Mouse (Mus musculus) urinary bladder, adult 2 months (tissue): Measurements from ENCODE around the gene Lat. TPM values are rescaled to one million over a fixed set of nuclear protein-coding genes. Genes with fewer than 3 reads are reported as not detected.
A peak's percentile ranks its signal among the peaks of the same experiment; 100 is the strongest.
"Not testable (repeated sequence)": the region's sequence is repeated elsewhere in the genome, so short reads cannot be mapped to it uniquely, and the experiment has no call there.

ENCODE experiments used
- DNase-seq: peaks from one replicate; pipeline ENCODE4 v3.0.0; 2022; ENCODE audit warnings: low spot score
- polyA plus RNA-seq: library from polyadenylated mRNA; depleted of rRNA; stranded (reverse); fragments of >200 nt; gene quantifications from 2 replicates; pipeline ENCODE4 v1.2.3, GENCODE M21; 2012; rRNA removed

Lat gene
- 2.0 and 2.3 TPM in 2 replicates for polyA plus RNA-seq

DNA sequence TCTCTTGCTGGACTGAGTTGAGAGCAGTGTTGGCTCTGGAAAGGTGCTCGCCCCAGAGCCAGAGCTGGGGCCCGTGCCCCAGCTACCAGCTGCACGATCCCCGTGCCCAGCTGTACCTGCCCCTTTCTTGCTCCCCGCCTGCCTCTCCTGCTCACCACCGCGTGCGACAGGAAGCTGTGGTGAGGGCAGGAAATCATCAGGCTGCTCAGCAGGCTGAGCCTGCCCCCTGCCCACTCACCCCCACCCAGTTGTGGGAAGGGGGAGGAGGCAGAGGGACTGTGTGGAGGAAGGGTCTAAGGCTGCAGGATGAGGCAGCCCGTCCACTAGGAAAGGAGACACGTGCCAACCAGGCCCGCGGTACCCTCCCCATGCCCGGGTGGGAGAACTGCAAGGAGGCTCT, at the start of gene Lat:
Gene Lat, minus strand, starts transcription at position 178 of the 400 bp plus-strand sequence.
- DNase-seq = no peak

DNA sequence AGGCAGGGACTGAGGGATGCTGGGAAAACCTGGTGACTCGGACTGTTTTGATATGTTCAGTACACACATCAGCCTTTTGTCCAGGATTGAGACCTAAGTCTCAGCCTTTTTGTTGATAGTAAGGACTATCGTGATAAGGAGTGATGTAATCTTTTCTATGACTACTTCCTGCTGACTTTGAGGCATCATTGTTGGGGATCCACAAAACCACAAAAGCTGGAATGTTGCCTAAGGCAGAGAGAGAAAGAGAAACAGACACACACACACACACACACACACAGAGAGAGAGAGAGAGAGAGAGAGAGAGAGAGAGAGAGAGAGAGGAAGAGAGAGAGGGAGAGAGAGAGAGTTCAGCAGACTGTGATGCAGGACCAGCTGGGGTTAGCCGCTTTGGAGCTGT, 49.1 kb upstream of the Lat start:
- DNase-seq = no peak

DNA sequence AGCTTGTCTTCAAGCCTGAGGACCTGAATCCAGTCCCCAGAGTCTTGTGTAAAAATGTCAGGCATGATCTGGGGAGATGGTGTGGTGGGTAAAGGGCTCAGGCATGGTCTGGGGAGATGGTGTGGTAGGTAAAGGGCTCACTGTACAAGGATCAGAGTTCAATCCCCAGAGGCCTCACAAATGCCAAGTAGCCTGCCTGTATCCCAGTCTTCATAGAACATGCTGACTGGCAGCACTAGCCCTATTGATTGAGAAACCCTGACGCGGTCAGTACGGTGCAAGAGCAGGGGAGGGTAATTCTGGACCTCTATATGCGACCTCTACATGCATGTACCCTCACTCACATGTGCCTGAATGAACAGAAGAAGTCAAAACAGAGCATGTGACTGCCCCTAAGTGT, 48.2 kb upstream of the Lat start:
- DNase-seq = no peak

DNA sequence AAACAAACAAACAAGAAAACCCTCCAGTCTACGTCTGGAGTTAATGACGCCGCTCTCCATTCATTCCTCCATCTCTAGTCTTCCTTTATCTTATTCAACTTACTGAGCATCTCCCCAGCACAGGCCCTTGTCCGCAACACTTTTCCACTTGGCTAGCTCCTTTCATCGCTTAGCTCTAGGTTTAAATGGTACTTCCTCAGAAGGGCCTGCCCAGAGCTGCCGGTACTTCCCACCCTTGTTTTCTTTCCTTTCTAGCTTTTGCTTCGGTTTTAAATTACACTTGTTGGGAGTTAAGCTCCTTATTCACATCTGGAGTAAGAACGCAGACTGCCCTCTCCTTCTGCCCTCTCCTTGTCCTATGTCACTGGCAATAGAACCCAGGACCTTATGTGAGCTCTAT, 47.7 kb upstream of the Lat start:
- DNase-seq = no peak

DNA sequence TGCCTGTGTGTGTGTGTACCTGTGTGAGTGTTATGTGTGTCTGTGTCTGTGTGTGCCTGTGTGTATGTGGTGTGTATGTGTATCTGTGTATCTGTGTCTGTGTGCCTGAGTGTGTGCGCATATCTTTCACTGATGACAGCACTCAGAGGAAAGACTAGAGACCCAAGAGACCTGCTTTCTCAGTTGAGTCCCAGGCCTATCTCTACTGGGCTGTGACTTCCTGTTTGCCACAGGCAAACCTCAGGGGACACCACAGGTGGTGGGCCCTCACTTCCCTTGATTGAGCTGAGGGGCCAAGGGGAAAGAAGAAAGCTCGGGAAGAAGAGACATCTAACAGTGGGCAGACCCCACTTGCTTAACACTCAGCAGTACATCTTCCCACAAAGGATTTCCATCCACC, 47.2 kb upstream of the Lat start:
- no peak for DNase-seq

DNA sequence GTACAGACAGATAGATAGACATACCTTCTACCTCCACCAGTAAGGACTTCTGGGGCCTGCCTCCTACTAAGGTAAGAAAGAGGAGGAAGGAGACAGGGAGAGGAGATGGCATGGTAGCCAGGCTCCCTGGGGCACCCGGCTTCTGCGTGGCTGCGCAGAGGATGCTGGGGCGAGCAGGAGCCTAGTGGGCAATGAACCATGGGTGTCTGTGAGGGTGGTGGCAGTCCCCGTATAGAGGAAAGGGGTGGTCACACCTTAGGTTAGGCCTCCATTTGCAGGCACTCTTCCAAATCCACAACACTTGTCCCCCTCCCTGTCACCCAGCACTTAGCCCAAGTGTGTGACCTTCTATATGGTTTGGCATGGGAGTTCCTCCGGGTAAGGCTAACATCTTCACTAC, 45.4 kb upstream of the Lat start, which contains the start of gene Cd19:
Gene Cd19, minus strand, starts transcription at position 165 of the 400 bp plus-strand sequence.
- DNase-seq = no peak

DNA sequence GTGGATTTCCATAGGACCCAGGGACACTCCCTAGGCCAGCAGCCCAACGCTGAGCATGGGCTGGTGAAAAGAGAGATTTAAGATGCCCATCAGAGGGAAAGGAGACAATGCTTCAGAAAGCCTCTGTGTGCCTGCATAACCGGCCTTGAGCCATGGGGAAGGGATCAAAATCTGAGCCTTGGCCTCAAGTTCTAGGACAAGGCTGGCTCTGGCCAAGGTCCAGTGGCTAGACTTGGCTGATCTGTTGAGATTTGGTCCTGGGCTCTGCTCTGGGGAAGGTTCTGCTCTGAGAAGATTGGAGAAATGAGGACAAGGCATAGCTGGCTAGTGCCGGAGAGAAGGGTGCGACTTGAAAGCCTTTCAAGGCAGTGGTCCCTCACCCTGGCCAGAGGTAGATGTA, 41.7 kb upstream of the Lat start:
- no peak for DNase-seq

DNA sequence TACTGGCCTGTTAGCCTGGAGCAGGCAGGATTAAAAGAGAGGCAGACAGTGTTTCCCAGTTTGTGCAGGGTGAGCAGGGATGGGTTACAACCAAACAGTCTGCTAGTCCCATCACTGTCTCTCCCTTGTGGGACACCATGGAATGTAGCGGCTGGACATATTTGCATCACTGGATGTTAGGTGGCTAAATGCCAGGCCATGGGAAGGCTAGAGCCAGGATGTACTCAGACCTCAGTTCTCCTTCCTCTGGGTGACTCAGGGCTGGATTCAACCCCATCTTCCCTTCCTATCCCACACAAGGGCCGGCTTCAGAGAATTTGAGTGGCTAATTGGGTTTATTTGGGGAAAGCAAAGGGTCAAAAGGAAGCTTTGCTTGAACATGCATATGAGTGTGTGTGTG, 39.3 kb upstream of the Lat start:
- DNase-seq = no peak

DNA sequence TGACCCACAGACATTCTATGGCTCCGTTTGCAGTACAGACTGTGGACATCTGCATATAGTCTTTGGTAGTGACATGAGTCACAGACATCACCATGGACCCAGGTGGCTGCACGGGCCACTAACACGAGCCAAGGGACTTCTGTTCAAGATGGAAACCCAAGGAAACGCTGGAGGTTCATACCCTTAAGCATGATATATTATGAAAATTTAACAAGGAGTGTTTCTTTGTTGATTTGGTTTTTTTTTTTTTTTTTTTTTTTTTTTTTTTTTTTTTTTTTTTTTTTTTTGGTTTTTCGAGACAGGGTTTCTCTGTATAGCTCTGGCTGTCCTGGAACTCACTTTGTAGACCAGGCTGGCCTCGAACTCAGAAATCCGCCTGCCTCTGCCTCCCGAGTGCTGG, 33.1 kb upstream of the Lat start:
- DNase-seq = not testable (repeated sequence)

DNA sequence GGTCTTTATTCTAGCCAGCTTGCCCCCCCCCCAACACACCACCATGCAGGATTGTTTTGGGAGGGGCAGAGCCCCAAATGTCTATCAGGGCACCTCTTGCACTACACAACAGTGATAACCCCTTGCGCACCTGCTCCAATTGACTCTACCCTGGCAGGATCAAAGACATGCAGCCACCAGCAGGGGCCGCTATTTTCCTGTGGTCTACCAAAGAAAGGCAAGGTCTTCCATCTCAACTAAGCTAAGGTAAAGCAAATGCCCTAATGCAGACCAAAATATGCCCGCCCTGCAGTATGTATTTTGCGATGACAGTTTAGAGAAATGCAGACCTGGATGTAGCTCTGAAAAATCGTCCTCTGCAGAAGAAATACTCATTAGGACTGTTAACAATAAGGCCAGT, 30.2 kb upstream of the Lat start:
- DNase-seq = peak; percentile 56

DNA sequence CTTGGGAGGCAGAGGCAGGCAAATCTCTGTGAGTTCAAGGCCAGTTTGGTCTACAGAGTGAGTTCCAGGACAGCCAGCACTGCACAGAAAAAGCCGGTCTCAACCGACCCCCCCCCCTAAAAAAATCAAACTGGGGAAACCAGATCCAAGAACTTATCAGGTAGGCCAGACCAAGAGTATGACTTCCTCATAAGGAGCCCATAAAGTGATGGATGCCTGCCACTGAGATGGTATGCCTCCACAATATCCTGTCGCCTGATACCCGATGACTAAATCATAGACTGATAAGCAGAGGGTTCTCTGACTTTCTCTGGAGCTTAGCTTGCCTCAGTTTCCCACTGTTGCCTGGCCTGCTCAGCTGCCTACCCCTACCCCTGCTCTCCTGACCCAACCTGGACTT, 28.5 kb upstream of the Lat start:
- DNase-seq = no peak

DNA sequence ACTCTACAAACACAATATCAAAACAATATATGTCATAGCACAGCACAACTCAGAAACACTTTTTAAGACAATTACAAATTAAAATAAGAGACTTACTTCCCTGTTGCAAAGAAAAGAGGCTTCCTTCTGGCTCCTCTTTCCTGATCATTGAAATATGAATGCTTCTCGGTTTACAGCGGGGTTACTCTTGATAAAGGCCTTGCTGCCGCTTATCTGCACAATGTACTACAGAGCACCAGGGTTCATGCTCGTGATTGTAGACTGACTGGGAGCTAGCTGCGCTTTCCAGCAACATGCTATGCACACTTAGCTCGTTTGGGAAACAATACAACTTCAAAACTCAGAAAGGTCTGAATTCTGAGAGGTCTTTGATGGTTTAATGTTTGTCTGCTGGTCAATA, 27.9 kb upstream of the Lat start:
- DNase-seq = no peak

DNA sequence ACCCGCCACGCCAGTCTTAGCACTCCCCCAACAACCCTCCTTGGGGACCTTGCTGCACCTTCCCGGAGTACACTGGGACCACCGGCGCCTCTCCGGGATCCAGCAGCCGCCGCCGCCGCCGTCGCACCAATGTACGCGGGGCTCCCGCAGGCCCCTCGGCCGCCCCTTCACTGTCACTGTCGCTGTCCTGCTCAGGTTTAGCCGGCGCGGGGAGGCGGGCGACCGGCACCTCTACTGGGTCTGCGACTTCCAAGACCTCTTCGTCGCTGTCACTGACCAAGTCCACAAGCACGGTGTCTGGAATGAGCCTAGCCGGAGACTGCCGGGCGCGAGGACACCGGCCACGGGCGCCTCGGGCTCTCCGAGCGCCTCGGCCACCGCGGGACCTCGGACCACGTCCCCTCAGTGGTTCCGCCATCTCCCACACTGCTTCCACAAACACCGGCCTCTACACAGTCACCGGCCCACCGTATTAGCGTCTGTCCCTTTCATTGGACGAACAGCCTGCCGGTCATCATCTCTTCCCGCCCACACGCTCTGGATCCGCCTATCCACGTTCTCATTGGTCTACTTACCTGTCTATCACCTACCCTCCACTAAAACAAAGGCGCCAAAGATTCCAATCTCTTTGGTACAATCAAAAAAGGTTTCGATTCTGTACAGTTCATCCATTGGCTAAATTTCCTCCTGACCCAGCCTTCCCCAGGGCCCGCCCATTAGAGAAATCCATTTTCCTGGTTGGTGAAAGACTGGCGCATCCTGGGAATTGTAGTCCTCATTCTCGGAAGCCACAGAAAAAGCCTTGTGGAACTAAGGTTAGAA, 27.1 kb upstream of the Lat start, which contains the start of gene Nfatc2ip:
Gene Nfatc2ip, minus strand, starts transcription at position 440 of the 822 bp plus-strand sequence.
- peak; percentile 75 for DNase-seq

DNA sequence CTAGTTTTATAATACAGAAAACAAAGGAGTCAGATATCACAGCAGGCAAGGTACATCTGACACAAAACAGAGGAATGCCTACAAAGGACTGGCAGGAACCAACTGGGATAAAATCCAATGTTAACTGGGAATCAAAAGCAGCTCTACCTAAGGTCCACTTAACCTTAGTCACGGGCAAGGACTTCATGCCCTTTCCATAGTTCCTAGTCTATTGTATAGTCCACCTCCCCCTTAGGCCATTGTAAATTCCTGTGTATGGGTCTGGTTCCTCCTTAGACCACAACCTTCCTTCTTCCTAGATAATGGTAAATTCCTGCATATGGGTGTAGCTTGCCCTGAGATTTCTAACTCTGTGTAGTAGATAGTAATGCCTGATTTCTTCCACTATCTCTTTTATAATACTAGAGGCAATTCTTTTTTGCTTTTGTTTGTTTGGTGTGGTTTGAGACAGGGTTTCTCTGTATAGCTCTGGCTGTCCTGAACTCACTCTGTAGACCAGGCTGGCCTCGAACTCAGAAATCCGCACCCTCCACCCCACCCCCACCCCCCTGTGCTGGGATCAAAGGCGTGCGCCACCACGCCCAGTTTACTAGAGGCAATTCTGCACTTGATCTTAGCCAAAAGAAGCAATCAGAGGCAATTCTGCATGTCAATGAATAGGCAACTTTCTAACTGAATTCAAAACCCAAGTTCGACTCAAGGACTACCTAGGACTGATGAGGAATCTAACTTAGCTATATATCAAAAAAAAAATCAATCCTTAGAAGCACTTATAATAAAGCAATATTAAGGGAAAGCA, 22.9 kb upstream of the Lat start:
- DNase-seq = not testable (repeated sequence)

DNA sequence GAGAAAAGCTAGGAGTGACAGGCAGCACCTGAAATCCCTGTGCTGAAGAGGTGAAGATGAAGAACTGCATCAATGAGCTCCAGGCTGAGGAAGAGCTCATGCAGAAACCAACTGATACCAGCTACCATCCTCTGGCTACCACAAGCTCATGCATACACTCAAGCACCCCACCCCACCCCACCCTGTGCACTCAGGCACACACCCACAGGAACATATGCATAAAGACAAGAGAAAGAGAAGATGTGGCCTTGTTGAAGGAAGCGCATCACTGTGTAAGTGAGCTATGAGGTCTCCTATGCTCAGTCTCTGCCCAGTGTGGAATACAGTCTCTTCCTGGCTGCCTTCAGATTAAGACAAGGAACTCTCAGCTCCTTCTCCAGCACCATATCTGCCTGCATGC, 18.8 kb upstream of the Lat start:
- DNase-seq = no peak

DNA sequence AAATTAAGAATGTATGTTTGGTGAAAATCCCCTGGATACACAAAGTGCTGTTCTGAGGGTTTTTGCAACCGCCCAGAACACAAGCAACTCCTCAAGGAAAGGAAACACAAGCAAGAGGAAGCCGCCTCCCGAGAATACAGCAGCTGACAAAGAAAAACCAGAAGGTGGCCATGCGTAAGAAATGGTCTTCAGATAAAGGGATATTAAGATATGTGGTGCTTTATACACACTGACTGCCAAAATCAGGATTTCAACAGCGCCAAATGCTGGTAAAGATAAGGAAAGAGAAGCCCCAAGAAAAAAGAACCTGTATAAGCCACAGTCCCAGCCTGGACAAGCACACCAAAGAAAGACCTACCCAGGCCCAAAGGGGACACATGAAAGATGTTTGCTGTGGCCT, 14.2 kb upstream of the Lat start:
- DNase-seq = no peak

DNA sequence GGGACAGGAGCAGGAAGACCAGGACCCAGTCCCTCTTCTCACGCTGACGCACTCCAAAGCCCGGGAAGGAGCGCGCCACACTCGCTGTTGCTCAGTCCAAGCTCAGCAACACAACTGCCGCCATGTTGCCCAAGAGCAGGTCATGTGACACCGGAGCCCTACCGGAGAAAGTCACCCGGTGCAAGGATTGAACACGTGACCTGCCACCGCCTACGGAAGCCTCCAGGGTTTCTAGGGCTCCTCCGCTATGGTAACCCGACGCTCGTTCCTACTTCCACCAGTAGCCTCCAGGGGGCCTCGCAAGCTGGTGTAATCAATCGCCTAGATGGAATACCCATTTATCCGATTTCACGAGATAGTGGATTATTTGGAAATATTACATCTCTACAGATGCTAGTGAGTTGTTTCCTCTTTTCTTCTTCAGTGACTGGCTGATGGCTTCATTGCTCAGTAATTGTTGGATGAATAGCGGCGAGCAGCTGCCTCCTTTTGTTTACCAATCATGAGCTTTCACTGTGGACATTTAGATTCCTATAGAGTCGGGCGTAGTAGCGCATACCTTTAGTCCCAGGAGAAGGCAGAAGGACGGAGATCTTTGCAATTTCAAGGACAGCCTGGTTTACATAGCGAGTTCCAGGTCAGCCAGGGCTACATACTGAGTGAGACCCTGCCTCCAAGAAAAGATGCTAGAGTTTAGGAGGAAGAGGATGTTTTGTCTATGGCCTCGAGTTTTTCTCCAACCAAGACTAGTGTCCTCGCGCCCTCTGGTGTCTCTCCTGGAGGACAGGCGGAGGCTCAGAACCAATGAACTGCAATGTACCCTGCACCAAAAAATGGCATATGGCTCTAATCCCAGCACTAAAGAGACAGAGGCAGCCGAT, 8.1 kb upstream of the Lat start, which contains the start of gene Spns1:
Gene Spns1, minus strand, starts transcription at position 173 of the 881 bp plus-strand sequence.
- DNase-seq = peak; percentile 81

DNA sequence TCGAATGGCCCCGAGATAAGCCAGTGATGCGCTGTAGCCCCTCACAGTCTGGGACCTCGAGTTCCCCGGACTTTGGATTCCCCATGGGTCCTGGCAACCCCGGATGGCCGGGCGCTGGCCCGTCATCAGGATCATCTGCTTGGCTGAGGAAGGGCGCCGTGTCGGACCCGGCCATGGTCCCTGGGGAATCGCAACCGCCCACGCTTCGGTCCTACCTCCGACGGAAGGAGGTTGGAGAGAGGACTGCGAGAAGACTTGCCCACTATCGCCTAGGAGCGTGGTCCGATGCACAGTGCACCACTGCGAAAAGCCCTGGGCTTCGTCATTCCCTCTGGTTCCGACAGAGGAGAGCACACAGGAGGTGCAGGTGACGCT, 7.5 kb upstream of the Lat start:
- DNase-seq = no peak

DNA sequence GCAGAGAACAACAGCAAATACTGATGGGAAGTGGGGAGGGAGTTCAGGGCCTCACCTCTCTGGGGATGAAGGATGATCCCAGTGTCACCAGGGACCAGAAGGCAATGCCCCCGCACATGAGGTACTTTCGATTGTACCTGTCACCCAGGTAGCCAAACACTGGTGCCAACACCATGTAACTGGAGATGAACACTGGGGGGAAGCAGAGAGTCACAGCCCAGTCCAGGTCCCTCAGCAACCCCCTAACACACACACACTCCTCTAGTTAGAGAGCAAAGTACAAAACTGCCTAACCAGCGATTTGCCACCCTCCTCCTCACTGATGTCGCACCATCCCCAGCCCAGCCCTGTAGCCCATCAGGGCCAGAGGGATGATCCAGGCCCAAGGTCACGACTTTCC, 5.6 kb upstream of the Lat start:
- DNase-seq = no peak

DNA sequence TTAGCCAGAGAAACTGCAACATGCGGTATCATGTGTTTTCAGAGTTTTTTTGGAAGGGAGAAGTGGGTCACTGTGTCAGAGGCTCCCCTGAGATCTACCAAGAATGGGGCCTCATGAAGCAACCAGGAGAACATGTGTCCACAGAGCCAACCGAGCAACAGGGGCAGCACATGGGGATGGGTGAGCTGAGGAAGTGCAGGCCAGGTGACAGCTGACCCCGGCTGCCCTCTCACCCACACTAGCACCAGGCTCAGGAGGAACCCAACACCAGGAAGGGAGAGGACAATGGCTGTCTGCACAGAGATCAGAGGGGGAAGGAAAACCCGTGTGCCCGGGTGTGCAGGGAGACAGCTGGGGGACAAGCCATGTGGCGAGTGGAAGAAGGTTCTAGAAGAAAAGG, 5.2 kb upstream of the Lat start:
- DNase-seq = no peak

DNA sequence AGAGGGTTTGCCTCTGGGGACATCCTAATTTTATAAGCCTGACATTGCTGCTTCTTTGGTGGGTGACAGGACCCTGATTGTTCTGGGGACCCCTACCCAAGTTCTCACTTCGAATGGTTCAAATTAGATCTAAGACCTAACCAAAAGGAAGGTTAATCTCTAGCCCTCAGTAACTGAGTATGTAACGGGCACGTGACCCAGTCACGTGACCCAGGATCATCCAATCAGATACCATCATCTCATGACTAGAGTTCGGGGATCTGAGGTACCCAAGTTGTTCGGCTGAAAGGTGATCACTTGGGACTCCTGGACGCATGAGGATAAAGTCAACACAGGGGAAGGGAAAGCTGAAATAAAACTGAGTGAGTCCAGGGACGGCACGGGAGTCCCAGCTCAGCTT, 3.6 kb upstream of the Lat start:
- no peak for DNase-seq

DNA sequence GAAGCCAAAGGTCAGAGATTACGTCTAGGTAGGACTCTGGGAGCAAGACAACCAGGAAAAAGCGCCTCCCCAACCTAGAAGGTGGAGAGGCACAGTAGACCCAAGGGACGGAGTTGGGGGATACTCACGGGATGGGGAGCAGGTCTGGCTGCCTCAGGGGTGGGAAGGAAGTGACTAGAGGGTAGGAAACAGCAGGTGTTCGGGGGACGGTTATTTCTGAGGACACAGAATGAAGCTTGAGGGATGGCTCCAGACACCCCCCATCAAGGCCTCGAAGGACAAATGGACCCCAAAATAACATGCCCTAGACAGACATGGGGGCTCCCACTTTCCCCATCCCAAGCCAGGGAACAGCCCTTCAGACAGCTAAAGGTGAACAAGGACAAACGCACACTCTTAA, 1.0 kb downstream of the Lat start:
- DNase-seq = no peak
